Mouse (Mus musculus) right cerebral cortex, adult 18-20 months (tissue): Measurements from ENCODE around the gene AC109138.7.

ENCODE experiments used
- DNase-seq: peaks from one replicate; pipeline ENCODE4 v3.0.0; 2022; ENCODE audit warnings: mixed read lengths

AC109138.7 gene

GRCm38 (mm10) chr19:4257216-4257896 is 43.2 kb downstream of the AC109138.7 start:
- peak; percentile 92 for DNase-seq

DNA sequence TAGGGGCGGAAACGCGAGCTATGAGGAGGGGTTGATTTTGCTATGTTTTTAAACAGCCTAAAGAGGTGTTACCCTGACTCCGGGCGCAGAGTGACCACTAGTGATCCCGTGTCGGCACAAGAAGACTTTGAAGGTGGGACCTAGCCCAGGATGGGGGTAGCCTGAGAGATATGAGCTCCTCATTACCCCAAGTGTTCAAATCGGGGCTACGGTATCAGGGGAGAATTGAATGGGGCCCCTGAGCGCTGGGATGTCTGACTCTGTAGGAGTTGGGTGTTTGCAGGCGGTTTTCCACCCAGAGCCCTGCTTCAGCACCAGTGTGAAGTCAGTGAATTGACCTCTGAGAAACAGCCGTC is 43.7 kb downstream of the AC109138.7 start:
- DNase-seq = no peak

- no peak for DNase-seq
Observed at GRCm38 (mm10) chr19:4261038-4261698, 47.0 kb downstream of the AC109138.7 start.

DNA sequence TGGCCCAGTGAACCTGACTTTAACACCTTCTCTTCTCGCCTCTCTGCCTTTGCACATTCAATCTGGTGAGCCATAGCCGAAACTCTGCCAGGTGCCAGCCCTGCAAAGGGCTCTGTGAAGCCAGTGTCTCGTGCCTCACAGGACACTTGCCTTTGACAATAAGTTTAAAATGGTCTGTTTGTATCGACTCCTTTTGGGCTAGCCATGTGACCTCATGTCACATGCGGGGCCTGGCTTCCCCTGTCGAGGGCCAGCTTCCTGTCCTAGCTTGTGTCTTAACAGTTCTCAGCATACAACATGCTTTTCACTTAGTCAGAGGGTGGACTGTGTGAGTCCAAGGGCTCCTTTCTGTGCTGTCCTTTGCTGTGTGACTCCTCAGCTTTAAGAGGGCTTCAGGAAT is 48.6 kb downstream of the AC109138.7 start:
- no peak for DNase-seq

GRCm38 (mm10) chr19:4263702-4264101 is 49.5 kb downstream of the AC109138.7 start:
- DNase-seq = no peak

DNA sequence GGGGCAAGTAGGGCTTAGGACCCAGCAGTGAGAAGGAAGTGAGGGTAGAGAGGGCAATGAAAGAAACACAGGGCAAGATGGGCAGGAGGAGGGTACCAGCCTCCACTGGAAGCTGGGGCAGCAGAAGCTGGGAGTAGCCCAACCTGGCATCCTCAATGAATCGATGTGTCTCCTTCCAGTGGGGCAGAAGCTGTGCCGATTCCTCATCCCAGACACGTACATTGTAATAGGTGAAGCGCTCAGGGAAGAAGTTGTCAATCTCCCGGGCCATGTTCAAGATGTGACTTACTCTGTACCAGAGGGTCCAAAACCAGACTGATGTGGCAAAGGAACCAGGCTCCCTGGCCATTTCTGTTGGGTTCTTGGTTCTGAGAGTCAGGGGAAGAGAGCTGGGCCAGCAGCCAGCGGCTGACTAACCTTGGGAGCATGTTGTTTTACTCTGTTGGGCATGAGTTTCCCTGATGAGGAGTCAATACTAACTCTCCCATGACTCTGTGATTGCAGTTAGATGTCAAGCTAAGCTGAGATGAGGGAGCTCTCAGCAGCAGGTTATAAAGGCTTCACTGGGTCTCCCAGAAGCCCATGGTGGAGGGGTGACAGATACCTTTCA is 50.1 kb downstream of the AC109138.7 start:
- DNase-seq = no peak

DNA sequence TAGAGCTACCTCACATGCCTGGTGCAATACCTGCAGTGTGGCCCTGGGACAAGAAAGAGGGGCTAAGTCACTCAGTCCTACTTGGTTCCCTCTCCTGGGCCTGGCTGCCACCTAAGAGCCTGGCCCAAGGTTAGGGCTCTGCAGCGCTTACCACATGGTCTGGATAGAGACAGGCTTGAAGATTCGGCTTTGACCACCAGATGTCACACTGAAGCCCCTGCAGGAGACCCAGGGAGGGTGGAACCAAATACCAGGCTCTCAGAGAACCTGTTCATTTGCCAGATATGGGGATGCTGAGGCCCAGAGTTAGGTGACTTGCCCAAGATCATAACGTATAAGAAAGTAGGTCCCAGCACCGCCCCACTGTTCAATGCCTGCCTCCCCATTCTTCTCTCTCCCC is 51.8 kb downstream of the AC109138.7 start:
- DNase-seq = no peak

DNA sequence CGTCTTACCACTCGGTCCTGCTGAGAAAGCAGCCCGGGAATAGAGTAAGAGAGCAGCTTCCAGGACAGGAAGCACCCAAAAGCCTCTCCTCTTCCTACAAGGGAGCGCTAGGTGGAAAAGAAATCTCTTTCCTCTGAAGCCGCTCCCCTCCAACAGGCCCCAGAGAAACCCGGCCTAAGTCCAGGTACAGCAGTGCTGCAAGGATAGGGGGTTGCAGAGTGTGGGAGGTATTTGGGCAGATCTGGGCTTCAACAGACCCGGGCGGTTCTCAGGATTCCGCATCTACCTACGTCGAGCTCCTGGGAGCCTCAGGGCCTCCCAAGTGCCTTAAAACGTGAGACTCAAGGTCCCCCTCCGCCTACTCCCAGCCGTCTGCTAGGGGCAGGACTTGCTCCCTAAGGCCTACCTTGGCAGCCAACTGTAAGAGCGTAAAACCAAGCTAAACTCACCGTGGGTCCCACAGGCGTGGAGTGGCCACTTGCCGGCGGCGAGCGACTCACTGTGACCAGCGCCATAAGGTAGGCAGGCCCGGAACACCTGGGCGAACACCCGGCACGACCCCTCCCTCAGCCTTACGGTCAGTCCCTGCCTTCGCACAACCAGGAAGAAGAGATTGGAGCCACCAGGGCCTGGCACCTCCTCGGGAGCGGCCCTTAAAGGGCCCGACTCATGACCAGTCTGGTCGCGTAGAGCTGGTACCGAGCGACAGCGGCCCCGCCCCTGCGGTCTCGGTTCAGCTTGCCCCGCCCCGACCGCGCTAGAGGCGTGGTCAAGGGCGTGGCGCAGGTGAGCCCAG is 54.6 kb downstream of the AC109138.7 start, which contains the start of gene Ssh3:
Gene Ssh3 (minus strand): TSS at position 615 of the 796 bp plus-strand sequence.
- DNase-seq = peak; percentile 82

GRCm38 (mm10) chr19:4270187-4270586 is 56.0 kb downstream of the AC109138.7 start:
- DNase-seq = no peak

DNA sequence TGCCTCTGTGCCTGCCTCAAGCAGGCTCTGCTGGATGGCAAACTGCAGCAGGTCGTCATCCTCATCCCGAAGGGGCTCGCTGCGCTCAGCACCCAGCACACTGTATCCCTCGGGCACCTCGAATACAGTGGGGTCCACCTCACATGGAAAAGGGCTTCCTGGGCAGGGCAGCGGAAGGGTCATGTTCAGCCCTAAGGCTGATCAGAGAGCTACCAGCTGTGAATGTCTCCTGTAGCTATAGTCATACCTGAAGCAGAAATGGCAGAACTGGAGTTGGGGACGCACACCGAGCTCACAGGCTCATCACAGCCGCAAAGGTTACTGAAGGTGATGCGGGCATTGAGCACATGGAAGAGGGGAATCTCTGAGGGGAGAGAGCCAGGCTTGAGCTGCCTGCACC is 56.8 kb downstream of the AC109138.7 start:
- no peak for DNase-seq

DNA sequence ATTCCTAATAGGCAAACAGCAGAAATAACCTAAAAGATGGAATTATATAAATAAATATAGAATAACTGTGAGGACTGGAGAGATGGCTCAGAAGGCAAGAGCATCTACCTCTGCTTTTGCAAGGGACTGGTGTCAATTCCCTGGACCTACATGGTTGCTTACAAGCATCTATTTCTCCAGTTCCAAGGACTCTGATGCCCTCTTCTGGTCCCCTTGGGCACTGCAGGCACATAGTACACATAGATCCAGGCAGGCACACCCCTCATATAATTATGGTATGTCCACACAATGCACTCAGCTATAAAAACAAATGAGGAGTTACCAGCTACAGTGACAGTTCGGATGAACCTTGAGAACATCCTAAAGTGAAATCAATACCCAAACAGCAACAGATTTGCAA is 65.3 kb downstream of the AC109138.7 start:
- no peak for DNase-seq

DNA sequence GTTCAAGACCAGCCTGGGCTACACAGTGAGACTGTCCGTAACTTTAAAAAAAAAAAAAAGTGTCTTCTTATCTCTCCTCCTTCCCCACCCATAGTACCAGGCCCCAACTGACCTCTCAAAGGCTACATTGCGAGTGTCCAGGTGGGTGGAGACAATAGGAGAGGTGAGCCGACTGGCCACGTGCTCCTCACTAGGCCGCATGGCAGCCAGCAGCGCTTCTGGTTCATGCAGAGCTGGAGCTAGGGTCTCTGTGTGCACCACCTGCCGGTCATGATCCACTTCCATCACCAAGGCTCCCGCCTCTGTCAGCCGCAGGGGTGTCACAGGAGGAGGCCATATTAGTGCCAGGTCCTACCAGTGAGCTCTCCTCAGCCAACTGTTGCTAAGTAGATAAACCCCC is 66.3 kb downstream of the AC109138.7 start:
- DNase-seq = no peak
